Mouse (Mus musculus): ENCODE data around the gene Nlrp3. TPM values are rescaled to one million over a fixed set of nuclear protein-coding genes. Genes with fewer than 3 reads are reported as not detected.
A peak's percentile ranks its signal among the peaks of the same experiment; 100 is the strongest.

Gene Nlrp3
- polyA plus RNA-seq (2016; fragmentation: Nextera tagmentation; extraction: Ambion mirVana) = 0.08 and 0.09 TPM in 2 replicates

GRCm38 (mm10) chr11:59541324-59541723 lies at the start of gene Nlrp3:
Gene Nlrp3 (plus strand): TSS chr11:59541568.
- H3K9me3 ChIP-seq (replicated peaks) = peaks cover 3% of the 10 kb centered on the region; the same call in 1 of the 2 replicates
- H3K27ac ChIP-seq (ENCODE audit: poor library complexity, severe bottlenecking) = no peak within 1 kb of the TSS
- H3K4me1 ChIP-seq (replicated peaks) = 0 out of 2 replicates have a peak, but pooled peaks cover 6% of the 10 kb centered on the region
- no peak within 1 kb of the TSS for H3K9ac ChIP-seq
- no peak within 1 kb of the TSS for H3K4me3 ChIP-seq
- H3K4me2 ChIP-seq = no peak within 1 kb of the TSS
- ATAC-seq (ENCODE audit: insufficient number of reproducible peaks, low FRiP score) = no peak
- no peaks in the 10 kb centered on the region for H3K27me3 ChIP-seq (replicated peaks)
- 44% methylated on average over 3 of the region's 3 CpGs for WGBS
- H3K36me3 ChIP-seq = no peaks in the 10 kb centered on the region

GRCm38 (mm10) chr11:59496672-59497310 lies 44.6 kb upstream of the Nlrp3 start:
- Histone ChIP-seq H3K9ac (no peak overlapping the region), H3K4me2 (no peak overlapping the region), H3K4me3 (no peak overlapping the region), H3K27me3 (replicated peaks) (no peaks in the 10 kb centered on the region), H3K27ac (ENCODE audit: poor library complexity, severe bottlenecking) (0 out of 2 replicates have a peak overlapping the region, but pooled peaks have one; percentile 18), H3K9me3 (replicated peaks) (0 out of 2 replicates have a peak, but pooled peaks cover 3% of the 10 kb centered on the region), H3K4me1 (replicated peaks) (no peaks in the 10 kb centered on the region), H3K36me3 (peaks cover 96% of the 10 kb centered on the region)
- no peak for ATAC-seq (ENCODE audit: insufficient number of reproducible peaks, low FRiP score)
- 71% methylated on average over 6 of the region's 6 CpGs for WGBS

DNA sequence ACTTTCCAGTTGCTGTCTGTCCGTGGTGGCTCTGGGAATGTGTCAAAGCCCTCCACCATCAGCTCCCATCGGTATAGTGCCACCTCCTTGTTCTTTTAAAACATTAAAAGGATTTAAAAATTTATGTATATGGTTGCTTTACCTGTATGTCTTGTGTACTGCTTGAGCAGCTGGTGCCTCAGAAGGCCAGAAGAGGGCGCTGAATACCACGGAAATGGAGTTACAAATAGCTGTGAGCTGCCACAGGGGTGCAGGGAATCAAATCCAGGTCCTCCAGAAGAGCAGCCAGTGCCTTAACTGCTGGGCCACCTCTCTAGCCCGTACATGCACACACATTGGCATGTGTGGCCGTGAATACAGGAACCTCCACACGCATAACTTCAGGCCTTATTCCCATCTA lies 43.6 kb upstream of the Nlrp3 start:
- no peak overlapping the region for H3K4me2 ChIP-seq
- H3K27ac ChIP-seq (ENCODE audit: poor library complexity, severe bottlenecking) = no peak overlapping the region
- ATAC-seq (ENCODE audit: insufficient number of reproducible peaks, low FRiP score) = no peak
- no peak overlapping the region for H3K9ac ChIP-seq
- 90% methylated on average over 7 of the region's 7 CpGs for WGBS
- no peak overlapping the region for H3K4me3 ChIP-seq
- H3K4me1 ChIP-seq (replicated peaks) = no peaks in the 10 kb centered on the region
- H3K9me3 ChIP-seq (replicated peaks) = 0 out of 2 replicates have a peak, but pooled peaks cover 3% of the 10 kb centered on the region
- peaks cover 96% of the 10 kb centered on the region for H3K36me3 ChIP-seq
- no peaks in the 10 kb centered on the region for H3K27me3 ChIP-seq (replicated peaks)

DNA sequence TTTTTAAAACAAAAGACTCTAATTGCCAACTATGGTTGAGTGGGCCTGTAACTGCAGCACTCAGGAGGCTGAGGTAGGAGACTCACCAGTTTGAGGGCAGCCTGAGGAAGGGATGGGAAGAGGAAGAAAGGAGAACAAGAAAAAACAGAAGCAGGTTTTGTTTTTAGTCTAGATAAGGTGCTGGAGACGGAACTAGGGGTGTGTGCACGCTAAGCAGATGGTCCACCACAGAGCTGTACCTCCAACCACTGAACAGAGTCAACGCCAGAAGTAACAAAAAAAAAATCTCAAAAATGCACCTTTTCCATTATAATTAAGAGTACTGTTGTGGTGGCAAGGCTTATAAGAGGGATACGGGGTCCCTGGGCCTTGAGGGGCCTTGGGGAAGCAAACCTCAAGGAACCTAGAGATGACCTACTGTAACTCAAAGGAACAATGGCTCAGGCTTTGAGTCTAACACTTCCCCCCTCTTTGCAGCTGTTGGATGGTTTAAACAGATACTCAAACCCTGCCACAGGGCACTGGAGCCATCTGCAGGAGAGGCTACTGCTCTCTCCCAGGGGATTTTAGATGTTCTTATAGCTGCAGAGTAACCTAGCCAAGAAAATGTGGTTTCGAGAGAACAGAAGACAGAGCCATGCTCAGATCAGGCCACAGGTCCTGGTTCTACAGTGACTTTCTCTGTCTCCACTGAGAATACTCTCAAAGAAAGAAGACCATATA lies 39.2 kb upstream of the Nlrp3 start:
- Histone ChIP-seq H3K9ac (no peak overlapping the region), H3K27ac (ENCODE audit: poor library complexity, severe bottlenecking) (no peak overlapping the region), H3K36me3 (peaks cover 74% of the 10 kb centered on the region), H3K4me3 (no peak overlapping the region), H3K27me3 (replicated peaks) (no peaks in the 10 kb centered on the region), H3K4me1 (replicated peaks) (peaks cover 8% of the 10 kb centered on the region), H3K4me2 (no peak overlapping the region), H3K9me3 (replicated peaks) (0 out of 2 replicates have a peak, but pooled peaks cover 3% of the 10 kb centered on the region)
- no peak for ATAC-seq (ENCODE audit: insufficient number of reproducible peaks, low FRiP score)
- WGBS = 84% methylated on average over 5 of the region's 5 CpGs

GRCm38 (mm10) chr11:59505351-59505838 lies 36.0 kb upstream of the Nlrp3 start:
- peak overlapping the region; percentile 87 for H3K4me2 ChIP-seq
- peak; percentile 26 for ATAC-seq (ENCODE audit: insufficient number of reproducible peaks, low FRiP score)
- peak overlapping the region; percentile 89 for H3K27ac ChIP-seq (ENCODE audit: poor library complexity, severe bottlenecking)
- peak overlapping the region; percentile 94 for H3K9ac ChIP-seq
- peak overlapping the region; percentile 82 for H3K4me3 ChIP-seq
- WGBS = under 1% methylated on average over 21 of the region's 21 CpGs
- peaks cover 41% of the 10 kb centered on the region for H3K36me3 ChIP-seq
- no peaks in the 10 kb centered on the region for H3K9me3 ChIP-seq (replicated peaks)
- peaks cover 16% of the 10 kb centered on the region for H3K4me1 ChIP-seq (replicated peaks)
- no peaks in the 10 kb centered on the region for H3K27me3 ChIP-seq (replicated peaks)

DNA sequence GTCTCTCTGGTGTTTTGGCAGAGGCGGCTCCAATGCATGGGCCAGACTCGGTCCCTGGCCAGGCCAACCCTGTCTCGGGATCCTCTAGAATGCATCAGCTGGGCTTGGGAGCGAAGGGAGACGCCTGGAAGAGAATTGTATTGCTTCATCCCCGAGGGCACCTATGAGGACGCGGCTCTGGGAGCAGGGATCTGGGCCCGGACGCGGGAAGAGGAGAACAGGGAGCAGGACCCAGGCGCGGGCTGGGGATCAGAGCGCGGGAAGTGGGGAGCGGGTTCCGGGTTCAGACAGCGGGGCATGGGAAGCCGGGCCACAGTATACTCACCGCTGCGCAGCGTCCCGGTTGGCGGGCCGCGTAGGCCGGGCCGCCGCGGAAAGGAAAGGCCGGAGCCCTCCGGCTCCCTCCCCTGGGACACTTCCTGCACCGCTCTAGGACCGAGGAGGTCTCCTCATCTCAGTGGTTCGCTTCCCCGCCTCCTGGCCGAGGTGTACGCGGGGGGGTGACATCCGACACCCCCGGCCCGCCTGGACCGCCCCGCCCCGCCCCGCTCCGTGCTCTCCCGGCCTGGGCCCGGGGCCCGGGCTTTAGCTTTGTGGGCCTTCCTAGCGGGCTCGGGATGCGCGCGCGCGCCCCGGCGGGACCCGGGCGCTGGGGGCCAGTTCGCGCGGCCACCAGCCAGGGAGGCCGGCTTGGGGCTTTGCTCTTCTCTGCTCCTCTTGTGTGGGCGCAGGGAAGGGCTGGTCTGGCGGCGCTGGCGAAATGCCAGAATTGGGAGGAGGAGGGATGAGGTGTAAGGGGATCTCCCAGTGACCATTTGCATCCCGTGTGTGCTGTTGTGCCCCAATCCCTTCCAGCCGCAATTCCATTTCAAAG lies 35.3 kb upstream of the Nlrp3 start:
- Histone ChIP-seq H3K4me3 (peak overlapping the region; percentile 82), H3K27ac (ENCODE audit: poor library complexity, severe bottlenecking) (peak overlapping the region; percentile 89), H3K9ac (peak overlapping the region; percentile 94), H3K36me3 (peaks cover 37% of the 10 kb centered on the region), H3K27me3 (replicated peaks) (no peaks in the 10 kb centered on the region), H3K9me3 (replicated peaks) (no peaks in the 10 kb centered on the region), H3K4me1 (replicated peaks) (peaks cover 16% of the 10 kb centered on the region), H3K4me2 (peak overlapping the region; percentile 87)
- ATAC-seq (ENCODE audit: insufficient number of reproducible peaks, low FRiP score) = peak; percentile 94
- under 1% methylated on average over 66 of the region's 71 CpGs for WGBS

GRCm38 (mm10) chr11:59506713-59507074 lies 34.7 kb upstream of the Nlrp3 start:
- peaks cover 31% of the 10 kb centered on the region for H3K36me3 ChIP-seq
- H3K27me3 ChIP-seq (replicated peaks) = no peaks in the 10 kb centered on the region
- H3K27ac ChIP-seq (ENCODE audit: poor library complexity, severe bottlenecking) = peak overlapping the region; percentile 89
- H3K4me3 ChIP-seq = peak overlapping the region; percentile 82
- peaks cover 16% of the 10 kb centered on the region for H3K4me1 ChIP-seq (replicated peaks)
- H3K9ac ChIP-seq = peak overlapping the region; percentile 94
- H3K9me3 ChIP-seq (replicated peaks) = no peaks in the 10 kb centered on the region
- peak; percentile 15 for ATAC-seq (ENCODE audit: insufficient number of reproducible peaks, low FRiP score)
- peak overlapping the region; percentile 87 for H3K4me2 ChIP-seq
- WGBS = under 1% methylated on average over 14 of the region's 14 CpGs

DNA sequence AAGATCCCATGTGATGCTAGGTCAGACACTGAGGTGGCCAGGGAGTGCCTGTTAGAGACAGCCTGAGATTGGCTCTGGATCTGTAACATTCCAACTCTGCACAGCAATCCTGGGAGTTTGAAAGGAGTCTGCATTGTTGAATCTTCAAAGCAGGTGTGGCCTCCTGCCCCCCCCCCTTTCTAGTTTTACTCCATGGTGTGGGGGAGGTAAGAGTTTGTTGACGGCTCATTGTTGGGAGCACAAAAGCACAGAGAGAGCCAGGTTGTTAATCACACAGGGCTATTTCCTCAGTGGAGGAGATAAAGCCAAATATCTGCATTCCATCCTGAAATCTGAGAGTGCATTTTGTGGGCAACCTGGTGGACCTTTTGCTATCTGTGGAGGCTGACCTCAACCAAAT lies 29.8 kb upstream of the Nlrp3 start:
- Histone ChIP-seq H3K27ac (ENCODE audit: poor library complexity, severe bottlenecking) (no peak overlapping the region), H3K9ac (no peak overlapping the region), H3K36me3 (peaks cover 3% of the 10 kb centered on the region; the same call in 1 of the 2 replicates), H3K9me3 (replicated peaks) (no peaks in the 10 kb centered on the region), H3K4me1 (replicated peaks) (peaks cover 14% of the 10 kb centered on the region), H3K27me3 (replicated peaks) (no peaks in the 10 kb centered on the region), H3K4me2 (no peak overlapping the region), H3K4me3 (no peak overlapping the region)
- ATAC-seq (ENCODE audit: insufficient number of reproducible peaks, low FRiP score) = no peak
- 55% methylated on average over 1 of the region's 1 CpGs for WGBS

- no peak for ATAC-seq (ENCODE audit: insufficient number of reproducible peaks, low FRiP score)
- peaks cover 3% of the 10 kb centered on the region; the same call in 1 of the 2 replicates for H3K36me3 ChIP-seq
- no peak overlapping the region for H3K4me2 ChIP-seq
- WGBS = 82% methylated on average over 10 of the region's 10 CpGs
- 0 out of 2 replicates have a peak, but pooled peaks cover 6% of the 10 kb centered on the region for H3K4me1 ChIP-seq (replicated peaks)
- H3K27me3 ChIP-seq (replicated peaks) = no peaks in the 10 kb centered on the region
- H3K9me3 ChIP-seq (replicated peaks) = no peaks in the 10 kb centered on the region
- H3K9ac ChIP-seq = no peak overlapping the region
- H3K4me3 ChIP-seq = no peak overlapping the region
- no peak overlapping the region for H3K27ac ChIP-seq (ENCODE audit: poor library complexity, severe bottlenecking)
Measured at GRCm38 (mm10) chr11:59512733-59513132, 28.6 kb upstream of the Nlrp3 start.

GRCm38 (mm10) chr11:59513556-59513955 lies 27.8 kb upstream of the Nlrp3 start:
- peaks cover 8% of the 10 kb centered on the region; the same call in 1 of the 2 replicates for H3K4me1 ChIP-seq (replicated peaks)
- ATAC-seq (ENCODE audit: insufficient number of reproducible peaks, low FRiP score) = no peak
- 69% methylated on average over 3 of the region's 3 CpGs for whole genome bisulfite sequencing
- peak overlapping the region; percentile 57 for H3K27ac ChIP-seq (ENCODE audit: poor library complexity, severe bottlenecking)
- no peak overlapping the region for H3K9ac ChIP-seq
- no peaks in the 10 kb centered on the region for H3K9me3 ChIP-seq (replicated peaks)
- no peaks in the 10 kb centered on the region for H3K27me3 ChIP-seq (replicated peaks)
- peaks cover 3% of the 10 kb centered on the region; the same call in 1 of the 2 replicates for H3K36me3 ChIP-seq
- no peak overlapping the region for H3K4me2 ChIP-seq
- H3K4me3 ChIP-seq = no peak overlapping the region

Data from heart, embryonic 12.5 days (tissue).